In the genomic region with DNA sequence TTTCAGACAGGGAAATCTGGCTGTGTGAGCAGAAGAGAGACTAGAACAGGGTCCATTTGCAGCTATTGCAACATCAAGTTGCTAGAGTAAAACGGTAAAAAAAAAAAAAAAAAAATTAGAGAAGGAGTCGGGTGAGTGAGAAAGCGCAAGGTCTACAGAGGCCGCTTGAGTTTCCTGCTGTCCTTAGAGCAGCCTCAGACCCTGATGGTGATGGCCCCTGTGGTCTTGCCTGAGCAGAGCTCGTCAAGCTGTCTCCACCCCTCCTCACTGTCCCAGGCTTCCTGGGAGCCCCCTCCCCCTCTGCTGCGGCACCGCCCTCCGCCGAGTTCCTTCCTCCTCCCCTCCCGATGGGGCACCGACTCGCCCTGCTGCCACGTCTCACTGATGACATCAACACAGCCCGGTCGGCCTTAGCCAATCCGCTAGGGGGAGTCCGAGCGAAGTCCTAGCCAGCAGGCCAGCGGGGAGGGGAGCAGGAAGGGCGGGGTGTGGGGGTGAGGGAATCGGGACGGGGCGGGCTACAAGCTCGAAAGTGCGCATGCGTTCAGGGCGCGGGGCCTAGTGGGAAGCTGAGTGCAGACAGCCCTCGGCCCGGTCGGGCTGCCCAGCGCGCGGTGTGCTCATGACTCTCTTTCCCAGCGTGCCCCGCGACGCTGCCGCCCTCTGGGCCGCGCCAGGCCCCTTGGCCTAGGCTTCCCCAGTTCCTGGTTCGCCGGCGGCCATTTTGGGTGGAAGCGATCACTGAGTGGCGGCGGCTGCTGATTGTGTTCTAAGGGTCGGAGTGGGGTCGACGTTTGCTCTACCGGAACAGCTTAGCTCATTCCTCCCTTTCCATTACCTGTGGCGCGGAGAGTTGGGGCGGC, we compare ENCODE assay signal across 7 mouse cellular contexts. TPM values are rescaled to one million over a fixed set of nuclear protein-coding genes. Genes with fewer than 3 reads are reported as not detected.
DNase-seq lines count a peak whose midpoint lies in the region; ATAC-seq lines count a peak whose summit lies in the region.

A gene (plus strand): TSS at position 720 of the 863 bp plus-strand sequence.

- WGBS in embryonic facial prominence, embryonic 11.5 days: under 1% methylated on average over 53 of the region's 54 CpGs
- WGBS in limb, embryonic 10.5 days: under 1% methylated on average over 54 of the region's 54 CpGs
- WGBS in midbrain, embryonic 13.5 days: under 1% methylated on average over 53 of the region's 54 CpGs

- H3K36me3 ChIP-seq in embryonic facial prominence, embryonic 11.5 days (replicated peaks; ENCODE audit: control insufficient read depth, insufficient read depth, low read depth, low read length): no peaks in the 10 kb centered on the region
- peaks cover 9% of the 10 kb centered on the region; the same call in 1 of the 2 replicates for H3K36me3 ChIP-seq in limb, embryonic 10.5 days
- H3K36me3 ChIP-seq in midbrain, embryonic 13.5 days: no peaks in the 10 kb centered on the region

- peak within 1 kb of the TSS; percentile 38 for H3K4me2 ChIP-seq in embryonic facial prominence, embryonic 11.5 days (ENCODE audit: low read depth, low read length)
- H3K4me2 ChIP-seq in midbrain, embryonic 13.5 days (replicated peaks): peak within 1 kb of the TSS; percentile 86

- H3K27me3 ChIP-seq in embryonic facial prominence, embryonic 11.5 days (ENCODE audit: control insufficient read depth, insufficient read depth, low read length): no peaks in the 10 kb centered on the region
- H3K27me3 ChIP-seq in limb, embryonic 10.5 days (ENCODE audit: low read depth, poor library complexity, severe bottlenecking): no peaks in the 10 kb centered on the region
- no peaks in the 10 kb centered on the region for H3K27me3 ChIP-seq in midbrain, embryonic 13.5 days

- H3K4me3 ChIP-seq in embryonic facial prominence, embryonic 11.5 days (ENCODE audit: low read depth, low read length): peak within 1 kb of the TSS; percentile 99
- H3K4me3 ChIP-seq in limb, embryonic 10.5 days: peak within 1 kb of the TSS; percentile 99
- peak within 1 kb of the TSS; percentile 97 for H3K4me3 ChIP-seq in midbrain, embryonic 13.5 days (replicated peaks)

- peak; percentile 100 for DNase-seq in adrenal gland, postnatal 14 days
- peak; percentile 100 for DNase-seq in embryonic facial prominence, embryonic 11.5 days (ENCODE audit: low spot score)
- peak; percentile 100 for DNase-seq in kidney, adult 11 months
- DNase-seq in limb, embryonic 10.5 days (ENCODE audit: low spot score): peak; percentile 100
- peak; percentile 99 for DNase-seq in spleen, adult 12 weeks (ENCODE audit: low spot score)

- no peaks in the 10 kb centered on the region for H3K9me3 ChIP-seq in embryonic facial prominence, embryonic 11.5 days (replicated peaks; ENCODE audit: control insufficient read depth, low read length)
- no peaks in the 10 kb centered on the region for H3K9me3 ChIP-seq in limb, embryonic 10.5 days (replicated peaks)
- H3K9me3 ChIP-seq in midbrain, embryonic 13.5 days: no peaks in the 10 kb centered on the region

- peak within 1 kb of the TSS; percentile 91 for H3K27ac ChIP-seq in embryonic facial prominence, embryonic 11.5 days (replicated peaks; ENCODE audit: low read depth, low read length)
- H3K27ac ChIP-seq in limb, embryonic 10.5 days: peak within 1 kb of the TSS; percentile 97
- H3K27ac ChIP-seq in midbrain, embryonic 13.5 days: peak within 1 kb of the TSS; percentile 96

- peak; percentile 99 for ATAC-seq in embryonic facial prominence, embryonic 11.5 days (replicated peaks; ENCODE audit: insufficient number of reproducible peaks, low FRiP score, low TSS enrichment, low read depth)
- peak; percentile 87 for ATAC-seq in granulocyte monocyte progenitor cell, adult 5-6 weeks (replicated peaks; ENCODE audit: poor library complexity, severe bottlenecking)
- ATAC-seq in midbrain, embryonic 13.5 days: peak; percentile 99

- peak within 1 kb of the TSS; percentile 96 for H3K9ac ChIP-seq in embryonic facial prominence, embryonic 11.5 days (replicated peaks; ENCODE audit: low read length)
- peak within 1 kb of the TSS; percentile 97 for H3K9ac ChIP-seq in midbrain, embryonic 13.5 days (replicated peaks)

- H3K4me1 ChIP-seq in embryonic facial prominence, embryonic 11.5 days (ENCODE audit: control insufficient read depth, insufficient read depth, low read length): no peaks in the 10 kb centered on the region
- peaks cover 21% of the 10 kb centered on the region for H3K4me1 ChIP-seq in limb, embryonic 10.5 days
- peaks cover 36% of the 10 kb centered on the region for H3K4me1 ChIP-seq in midbrain, embryonic 13.5 days (replicated peaks)

RNA-seq across cellular contexts. Expression of the gene that starts here (rescaled TPM):
- 146 and 165 TPM in 2 replicates for total RNA-seq in adrenal gland, postnatal 14 days (2021)
- polyA plus RNA-seq in embryonic facial prominence, embryonic 11.5 days (2014; fragmentation: Nextera tagmentation; extraction: Ambion mirVana): 223 and 251 TPM in 2 replicates
- total RNA-seq in granulocyte monocyte progenitor cell, adult 5-6 weeks (2014; fragmentation: Nextera tagmentation): 104 and 142 TPM in 2 replicates
- 96.9 and 106 TPM in 2 replicates for total RNA-seq in granulocyte monocyte progenitor cell, adult 5-6 weeks (2017)
- polyA plus RNA-seq in limb, embryonic 10.5 days (2016; fragmentation: Nextera tagmentation; extraction: Ambion mirVana): 184 and 206 TPM in 2 replicates
- polyA plus RNA-seq in midbrain, embryonic 13.5 days (2015; fragmentation: Nextera tagmentation; extraction: Ambion mirVana): 289 and 306 TPM in 2 replicates

Comparison
In these comparisons a context has a peak if more than half of its experiments do, and no peak if none do; other contexts are left out.
1. Peak in every context shown above with its lines: DNase-seq, ATAC-seq, H3K4me3 ChIP-seq and H3K27ac ChIP-seq.